Mouse (Mus musculus): ENCODE measurements around the gene Bola1. TPM values are rescaled to one million over a fixed set of nuclear protein-coding genes. Genes with fewer than 3 reads are reported as not detected.
"Not testable (repeated sequence)": the region's sequence is repeated elsewhere in the genome, so short reads cannot be mapped to it uniquely, and the experiment has no call there.

The Bola1 gene
- polyA plus RNA-seq (2012; rRNA removed), result 38.3 and 47.3 TPM in 2 replicates

GRCm38 (mm10) chr3:96219661-96220130, at the start of gene Bola1, which contains the start of gene Hist2h2ab:
Gene Bola1, minus strand, starts transcription at chr3:96219709.
Gene Hist2h2ab, plus strand, starts transcription at chr3:96219865.
- Histone ChIP-seq H3K36me3 (ENCODE audit: control insufficient read depth, insufficient read depth, low read length) (no peaks in the 10 kb centered on the region), H3K4me3 (ENCODE audit: control insufficient read depth, low read depth, low read length) (peak within 1 kb of the TSS; percentile 86), H3K27me3 (ENCODE audit: control insufficient read depth, insufficient read depth, low read length) (no peaks in the 10 kb centered on the region), H3K4me1 (ENCODE audit: control insufficient read depth, insufficient read depth, low read length) (peaks cover 2% of the 10 kb centered on the region), H3K27ac (ENCODE audit: control insufficient read depth, insufficient read depth, low read depth, low read length) (peak within 1 kb of the TSS; percentile 83)
- TF ChIP-seq POLR2A (IDR thresholded peaks at IDR 0.05; ENCODE audit: control insufficient read depth, low read depth, low read length), result peak; percentile 59; the same call in 1 of the 2 replicates
- TF ChIP-seq CTCF (IDR thresholded peaks at IDR 0.05; ENCODE audit: control insufficient read depth, insufficient read depth, insufficient replicate concordance, low read depth, low read length), result no peak

DNA sequence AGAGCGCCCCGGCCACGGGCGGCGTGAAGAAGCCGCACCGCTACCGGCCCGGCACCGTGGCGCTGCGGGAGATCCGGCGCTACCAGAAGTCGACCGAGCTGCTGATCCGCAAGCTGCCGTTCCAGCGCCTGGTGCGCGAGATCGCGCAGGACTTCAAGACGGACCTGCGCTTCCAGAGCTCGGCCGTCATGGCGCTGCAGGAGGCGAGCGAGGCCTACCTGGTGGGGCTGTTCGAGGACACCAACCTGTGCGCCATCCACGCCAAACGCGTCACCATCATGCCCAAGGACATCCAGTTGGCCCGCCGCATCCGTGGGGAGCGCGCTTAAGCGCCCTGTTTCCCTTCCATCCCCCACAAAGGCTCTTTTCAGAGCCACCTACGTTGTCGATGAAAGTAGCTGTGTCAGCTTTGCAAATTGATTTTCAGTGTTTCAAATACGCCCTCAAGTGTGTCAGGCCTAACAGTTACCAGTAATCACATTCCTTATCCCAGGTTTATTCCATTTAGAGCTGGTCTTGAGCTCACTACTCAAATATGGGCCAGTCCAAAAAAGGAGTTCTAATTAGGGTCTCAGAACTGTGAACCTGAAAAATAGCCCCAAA, 49.4 kb upstream of the Bola1 start:
- Histone ChIP-seq H3K4me3 (ENCODE audit: control insufficient read depth, low read depth, low read length) (peak overlapping the region; percentile 72), H3K4me1 (ENCODE audit: control insufficient read depth, insufficient read depth, low read length) (peaks cover 14% of the 10 kb centered on the region), H3K27ac (ENCODE audit: control insufficient read depth, insufficient read depth, low read depth, low read length) (peak overlapping the region; percentile 82)
- H3K36me3 ChIP-seq (ENCODE audit: control insufficient read depth, insufficient read depth, low read length); H3K27me3 ChIP-seq (ENCODE audit: control insufficient read depth, insufficient read depth, low read length): not testable (repeated sequence)

GRCm38 (mm10) chr3:96268051-96268775, 48.7 kb upstream of the Bola1 start, which contains the start of gene Hist2h3b:
Gene Hist2h3b, plus strand, starts transcription at chr3:96268654.
- no peaks in the 10 kb centered on the region; the same call in 1 of the 2 replicates for H3K27me3 ChIP-seq (ENCODE audit: control insufficient read depth, insufficient read depth, low read length)
- H3K4me3 ChIP-seq (ENCODE audit: control insufficient read depth, low read depth, low read length), result peak within 1 kb of the TSS; percentile 83
- H3K36me3 ChIP-seq (ENCODE audit: control insufficient read depth, insufficient read depth, low read length), result no peaks in the 10 kb centered on the region
- TF ChIP-seq POLR2A (IDR thresholded peaks at IDR 0.05; ENCODE audit: control insufficient read depth, low read depth, low read length) (peak; percentile 60; the same call in 1 of the 2 replicates), CTCF (IDR thresholded peaks at IDR 0.05; ENCODE audit: control insufficient read depth, insufficient read depth, insufficient replicate concordance, low read depth, low read length) (no peak)
- peak within 1 kb of the TSS; percentile 82 for H3K27ac ChIP-seq (ENCODE audit: control insufficient read depth, insufficient read depth, low read depth, low read length)
- peaks cover 16% of the 10 kb centered on the region for H3K4me1 ChIP-seq (ENCODE audit: control insufficient read depth, insufficient read depth, low read length)

GRCm38 (mm10) chr3:96267541-96267940, 48.0 kb upstream of the Bola1 start:
- TF ChIP-seq CTCF (IDR thresholded peaks at IDR 0.05; ENCODE audit: control insufficient read depth, insufficient read depth, insufficient replicate concordance, low read depth, low read length) (no peak), POLR2A (IDR thresholded peaks at IDR 0.05; ENCODE audit: control insufficient read depth, low read depth, low read length) (no peak)
- Histone ChIP-seq H3K27me3 (ENCODE audit: control insufficient read depth, insufficient read depth, low read length) (no peaks in the 10 kb centered on the region; the same call in 1 of the 2 replicates), H3K36me3 (ENCODE audit: control insufficient read depth, insufficient read depth, low read length) (no peaks in the 10 kb centered on the region), H3K4me1 (ENCODE audit: control insufficient read depth, insufficient read depth, low read length) (peaks cover 16% of the 10 kb centered on the region), H3K4me3 (ENCODE audit: control insufficient read depth, low read depth, low read length) (no peak overlapping the region), H3K27ac (ENCODE audit: control insufficient read depth, insufficient read depth, low read depth, low read length) (no peak overlapping the region; the same call in 1 of the 2 replicates)

- no peaks in the 10 kb centered on the region for H3K36me3 ChIP-seq (ENCODE audit: control insufficient read depth, insufficient read depth, low read length)
- TF ChIP-seq POLR2A (IDR thresholded peaks at IDR 0.05; ENCODE audit: control insufficient read depth, low read depth, low read length) (no peak), CTCF (IDR thresholded peaks at IDR 0.05; ENCODE audit: control insufficient read depth, insufficient read depth, insufficient replicate concordance, low read depth, low read length) (no peak)
- no peak overlapping the region for H3K27ac ChIP-seq (ENCODE audit: control insufficient read depth, insufficient read depth, low read depth, low read length)
- H3K4me1 ChIP-seq (ENCODE audit: control insufficient read depth, insufficient read depth, low read length), result peaks cover 17% of the 10 kb centered on the region
- H3K27me3 ChIP-seq (ENCODE audit: control insufficient read depth, insufficient read depth, low read length), result no peaks in the 10 kb centered on the region; the same call in 1 of the 2 replicates
- no peak overlapping the region for H3K4me3 ChIP-seq (ENCODE audit: control insufficient read depth, low read depth, low read length)
Measured at GRCm38 (mm10) chr3:96266132-96266710, 46.7 kb upstream of the Bola1 start.

DNA sequence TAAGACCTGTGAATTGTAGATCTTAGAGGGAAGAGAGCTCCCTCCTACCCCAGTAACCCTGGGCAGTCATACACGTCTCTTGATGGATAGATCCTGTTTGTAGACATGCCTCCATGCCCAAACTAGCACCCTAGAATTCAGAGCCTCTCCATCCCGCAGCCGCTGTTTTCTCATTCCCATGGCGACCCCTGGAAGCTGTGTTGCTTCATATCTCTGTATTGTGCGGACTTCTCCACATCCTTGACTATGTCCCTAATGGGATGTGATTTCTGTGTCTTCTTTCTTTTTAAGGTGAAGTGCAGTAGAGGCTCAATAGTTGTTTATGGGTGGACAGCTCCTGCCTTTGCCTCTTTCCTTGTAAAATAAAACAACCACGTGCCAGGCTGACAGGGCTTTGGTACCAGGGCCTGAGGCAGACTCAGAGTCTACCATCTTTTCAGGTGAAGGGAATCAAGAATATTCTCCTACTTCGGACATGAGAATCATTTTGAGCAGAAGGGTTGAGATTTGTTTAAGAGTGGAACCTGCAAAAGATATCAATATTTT, 45.0 kb upstream of the Bola1 start:
- TF ChIP-seq CTCF (IDR thresholded peaks at IDR 0.05; ENCODE audit: control insufficient read depth, insufficient read depth, insufficient replicate concordance, low read depth, low read length) (no peak), POLR2A (IDR thresholded peaks at IDR 0.05; ENCODE audit: control insufficient read depth, low read depth, low read length) (no peak)
- H3K4me3 ChIP-seq (ENCODE audit: control insufficient read depth, low read depth, low read length), result no peak overlapping the region
- H3K36me3 ChIP-seq (ENCODE audit: control insufficient read depth, insufficient read depth, low read length), result no peaks in the 10 kb centered on the region
- peaks cover 12% of the 10 kb centered on the region for H3K4me1 ChIP-seq (ENCODE audit: control insufficient read depth, insufficient read depth, low read length)
- H3K27ac ChIP-seq (ENCODE audit: control insufficient read depth, insufficient read depth, low read depth, low read length), result no peak overlapping the region
- H3K27me3 ChIP-seq (ENCODE audit: control insufficient read depth, insufficient read depth, low read length), result no peaks in the 10 kb centered on the region; the same call in 1 of the 2 replicates

Data from testis, adult 2 months (tissue).